Mouse (Mus musculus): Measurements from ENCODE around the gene Atp1a2. TPM values are rescaled to one million over a fixed set of nuclear protein-coding genes. Genes with fewer than 3 reads are reported as not detected.

The Atp1a2 gene
- total and polyA plus RNA-seq, 3 experiments: 0.07 to 0.23 (median 0.13) TPM

DNA sequence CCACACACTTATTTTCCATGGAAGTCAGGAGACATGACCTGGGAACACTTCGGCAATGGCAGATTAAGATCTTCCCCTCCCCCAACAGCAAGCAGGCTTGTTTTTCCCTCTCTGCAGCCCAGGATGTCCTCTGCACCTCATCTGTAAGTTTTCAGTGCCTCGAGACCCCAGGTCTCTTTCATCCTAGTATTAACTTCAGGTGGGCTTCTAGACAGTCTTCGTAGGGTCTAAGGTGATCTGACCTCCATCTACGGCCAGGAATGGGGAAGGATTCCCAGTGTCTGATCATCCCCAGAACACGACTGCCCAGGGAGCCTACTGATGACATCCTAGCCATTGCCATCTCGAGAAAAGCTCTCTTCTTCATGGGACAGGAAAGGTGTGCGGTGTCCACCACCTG lies 30.6 kb upstream of the Atp1a2 start:
- no peak overlapping the region for H3K4me2 ChIP-seq (ENCODE audit: insufficient read depth, low read depth, poor library complexity, severe bottlenecking)
- DNase-seq (ENCODE audit: extremely low read depth): no peak
- H3K27ac ChIP-seq (ENCODE audit: insufficient read depth, low read depth): no peak overlapping the region
- H3K27me3 ChIP-seq (replicated peaks): peaks cover 42% of the 10 kb centered on the region
- peaks cover 10% of the 10 kb centered on the region for H3K9me3 ChIP-seq (replicated peaks; ENCODE audit: low read length)
- no peak for TF ChIP-seq MAX (IDR thresholded peaks at IDR 0.05; ENCODE audit: low read length)
- no peak for TF ChIP-seq PAX5 (IDR thresholded peaks at IDR 0.05; ENCODE audit: low read length)
- no peak for TF ChIP-seq POLR2A (IDR thresholded peaks at IDR 0.05; ENCODE audit: low read depth, low read length)
- TF ChIP-seq KAT2A (IDR thresholded peaks at IDR 0.05; ENCODE audit: insufficient replicate concordance, low read length): no peak
- no peak for TF ChIP-seq MYC (IDR thresholded peaks at IDR 0.05; ENCODE audit: low read depth, low read length)
- no peak for TF ChIP-seq USF1 (IDR thresholded peaks at IDR 0.05; ENCODE audit: low read depth, low read length)
- no peak for TF ChIP-seq MEF2A (IDR thresholded peaks at IDR 0.05; ENCODE audit: borderline replicate concordance, low read depth, low read length)
- no peak for TF ChIP-seq CTCF (conservative IDR thresholded peaks at IDR 0.05 in 1 of 2, IDR thresholded peaks at IDR 0.05 in 1 of 2; ENCODE audit: low read depth in 2 of 2, low read length in 2 of 2)
- no peak for TF ChIP-seq JUN (IDR thresholded peaks at IDR 0.05; ENCODE audit: insufficient read depth, low read depth, low read length)
- TF ChIP-seq NELFE (IDR thresholded peaks at IDR 0.05; ENCODE audit: low read depth, low read length): no peak
- no peak for TF ChIP-seq POLR2AphosphoS2 (IDR thresholded peaks at IDR 0.05; ENCODE audit: low read depth, low read length)
- TF ChIP-seq USF2 (conservative IDR thresholded peaks at IDR 0.05; ENCODE audit: low read depth, low read length): no peak
- no peak for TF ChIP-seq ZMIZ1 (IDR thresholded peaks at IDR 0.05; ENCODE audit: low read depth, low read length)
- TF ChIP-seq BHLHE40 (IDR thresholded peaks at IDR 0.05; ENCODE audit: low read depth, low read length): no peak
- TF ChIP-seq RAD21 (IDR thresholded peaks at IDR 0.05; ENCODE audit: low read depth, low read length): no peak
- no peak for TF ChIP-seq EP300 (IDR thresholded peaks at IDR 0.05; ENCODE audit: low read length)
- H3K36me3 ChIP-seq (replicated peaks in 1 of 2; ENCODE audit: control insufficient read depth in 1 of 2, insufficient read depth in 1 of 2, low read length in 1 of 2): peaks cover 0 to 9% of the 10 kb centered on the region in 2 experiments
- H3K79me2 ChIP-seq (replicated peaks; ENCODE audit: control insufficient read depth, extremely low read depth, insufficient read depth, poor library complexity, severe bottlenecking): no peaks in the 10 kb centered on the region
- in situ Hi-C loops (cut with MboI; ENCODE audit: low pct_ligation_motif_present, low pct_unique_long_range_greater_than_20kb, low sequenced_read_pairs) (no loop called here), dilution Hi-C loops (cut with MboI; ENCODE audit: extremely low pct_ligation_motif_present, extremely low pct_unique_long_range_greater_than_20kb, low sequenced_read_pairs) (no loop called here)
- H3K4me3 ChIP-seq (replicated peaks in 1 of 3; ENCODE audit: low read depth in 2 of 3, low read length in 2 of 3, poor library complexity in 1 of 3): no peak overlapping the region
- no peak overlapping the region for H3K9ac ChIP-seq (ENCODE audit: insufficient read depth, low read depth)
- no peaks in the 10 kb centered on the region; a peak in 2 of 4 replicates for H3K4me1 ChIP-seq (ENCODE audit: control insufficient read depth in 1 of 2, insufficient read depth in 2 of 2)

DNA sequence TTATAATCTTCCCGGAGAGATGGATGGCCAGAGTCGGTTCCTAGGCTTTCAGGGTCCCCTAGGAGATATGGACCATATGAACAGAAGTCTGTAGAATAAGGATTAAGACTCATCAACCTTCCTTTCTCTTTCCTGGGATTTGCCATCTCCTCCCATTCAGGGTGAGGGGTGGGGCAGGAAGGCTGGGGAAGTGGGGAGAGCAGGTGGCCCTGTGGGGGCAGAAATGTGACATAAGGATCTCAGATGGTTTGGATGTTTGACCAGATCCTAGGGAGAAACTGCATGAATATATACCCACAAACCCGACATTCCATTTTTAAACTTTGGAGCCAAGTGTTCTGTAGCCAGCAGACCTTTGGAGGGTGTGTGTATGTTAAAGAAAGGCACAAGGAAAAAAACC lies 30.2 kb upstream of the Atp1a2 start:
- no peak overlapping the region for H3K27ac ChIP-seq (ENCODE audit: insufficient read depth, low read depth)
- H3K27me3 ChIP-seq (replicated peaks): peaks cover 42% of the 10 kb centered on the region
- dilution Hi-C loops (cut with MboI; ENCODE audit: extremely low pct_ligation_motif_present, extremely low pct_unique_long_range_greater_than_20kb, low sequenced_read_pairs) (no loop called here), in situ Hi-C loops (cut with MboI; ENCODE audit: low pct_ligation_motif_present, low pct_unique_long_range_greater_than_20kb, low sequenced_read_pairs) (no loop called here)
- no peak for DNase-seq (ENCODE audit: extremely low read depth)
- H3K4me1 ChIP-seq (ENCODE audit: control insufficient read depth in 1 of 2, insufficient read depth in 2 of 2): no peaks in the 10 kb centered on the region; a peak in 2 of 4 replicates
- peaks cover 10% of the 10 kb centered on the region for H3K9me3 ChIP-seq (replicated peaks; ENCODE audit: low read length)
- no peak overlapping the region for H3K4me3 ChIP-seq (replicated peaks in 1 of 3; ENCODE audit: low read depth in 2 of 3, low read length in 2 of 3, poor library complexity in 1 of 3)
- no peak for TF ChIP-seq ZNF384 (IDR thresholded peaks at IDR 0.05; ENCODE audit: low read depth, low read length)
- TF ChIP-seq ZKSCAN1 (IDR thresholded peaks at IDR 0.05; ENCODE audit: borderline replicate concordance, low read depth, low read length): no peak
- no peak for TF ChIP-seq ELF1 (IDR thresholded peaks at IDR 0.05; ENCODE audit: low read depth, low read length)
- TF ChIP-seq MEF2A (IDR thresholded peaks at IDR 0.05; ENCODE audit: borderline replicate concordance, low read depth, low read length): no peak
- no peak for TF ChIP-seq RAD21 (IDR thresholded peaks at IDR 0.05; ENCODE audit: low read depth, low read length)
- peaks cover 0 to 9% of the 10 kb centered on the region in 2 experiments for H3K36me3 ChIP-seq (replicated peaks in 1 of 2; ENCODE audit: control insufficient read depth in 1 of 2, insufficient read depth in 1 of 2, low read length in 1 of 2)
- no peaks in the 10 kb centered on the region for H3K79me2 ChIP-seq (replicated peaks; ENCODE audit: control insufficient read depth, extremely low read depth, insufficient read depth, poor library complexity, severe bottlenecking)
- H3K9ac ChIP-seq (ENCODE audit: insufficient read depth, low read depth): no peak overlapping the region
- no peak overlapping the region for H3K4me2 ChIP-seq (ENCODE audit: insufficient read depth, low read depth, poor library complexity, severe bottlenecking)

Measured in CH12.LX (cell line).